In the genomic region with DNA sequence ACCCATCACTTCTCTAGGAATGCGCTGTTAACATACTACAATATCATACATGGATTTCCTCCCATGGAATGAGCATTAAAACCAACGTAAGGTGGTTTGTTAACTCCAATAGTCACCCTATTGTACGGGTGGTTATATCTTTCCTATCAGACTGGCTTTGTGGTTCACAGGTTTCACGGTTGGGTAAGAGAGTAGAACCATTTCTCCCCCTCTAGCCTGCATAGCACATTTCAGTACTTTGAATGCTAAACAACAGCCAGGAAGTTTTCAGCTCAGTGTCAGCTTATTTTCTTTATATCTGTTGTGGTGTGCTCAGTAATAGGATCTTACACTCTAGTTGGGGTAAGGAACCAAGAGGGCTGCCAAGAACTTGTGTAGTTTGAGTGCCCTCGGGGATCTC, we compare ENCODE assay signal across 30 mouse cellular contexts. TPM values are rescaled to one million over a fixed set of nuclear protein-coding genes. Genes with fewer than 3 reads are reported as not detected.
DNase-seq lines count a peak whose midpoint lies in the region; ATAC-seq and TF ChIP-seq lines count a peak whose summit lies in the region.
"Had no signal": no experiment of that assay in that cellular context is flagged by ENCODE, and none has a peak within 500 bp of the region (broad histone marks: within the 10 kb centered on the region; RNA-seq: fewer than 3 reads in every experiment).

No protein-coding gene starts in this region.

- TF ChIP-seq RAD21 in CH12.LX (IDR thresholded peaks at IDR 0.05; ENCODE audit: low read depth, low read length): no peak

- TF ChIP-seq EP300 in CH12.LX (IDR thresholded peaks at IDR 0.05; ENCODE audit: low read length): peak; percentile 85

- TF ChIP-seq POLR2A in CH12.LX (IDR thresholded peaks at IDR 0.05; ENCODE audit: low read depth, low read length): no peak

- in situ Hi-C loops in CH12.LX (cut with MboI; ENCODE audit: low pct_ligation_motif_present, low pct_unique_long_range_greater_than_20kb, low sequenced_read_pairs): no loop called here

- peak; percentile 61 for DNase-seq in embryonic facial prominence, embryonic 14.5 days (ENCODE audit: low spot score)
- DNase-seq in embryonic facial prominence, embryonic 10.5 days (ENCODE audit: low spot score): no peak
- DNase-seq in kidney, postnatal 36 days: no peak
- DNase-seq in CH12.LX (ENCODE audit: extremely low read depth): peak; percentile 68
- no peak for DNase-seq in cerebellum, adult 9-10 months
- DNase-seq in lung, postnatal 4 days: no peak
- DNase-seq: adrenal gland, adult 8-10 months; adrenal gland, postnatal 25 days; cerebellum, adult 11-12 months; cerebellum, adult 8-10 months; cerebellum, postnatal 14 days; gastrocnemius, postnatal 25 days; heart, adult 2 months; heart, postnatal 14 days had no signal

- H3K36me3 ChIP-seq in embryonic facial prominence, embryonic 14.5 days (ENCODE audit: control insufficient read depth, insufficient read depth, low read length): no peaks in the 10 kb centered on the region
- no peaks in the 10 kb centered on the region for H3K36me3 ChIP-seq in embryonic facial prominence, embryonic 10.5 days (replicated peaks)
- no peaks in the 10 kb centered on the region for H3K36me3 ChIP-seq in kidney, embryonic 15.5 days
- no peaks in the 10 kb centered on the region for H3K36me3 ChIP-seq in CH12.LX (replicated peaks in 1 of 2; ENCODE audit: control insufficient read depth in 1 of 2, insufficient read depth in 1 of 2, low read length in 1 of 2)
- H3K36me3 ChIP-seq: embryonic facial prominence, embryonic 12.5 days; forebrain, embryonic 12.5 days; forebrain, embryonic 15.5 days; G1E; heart, embryonic 10.5 days; heart, embryonic 13.5 days; hindbrain, embryonic 12.5 days; hindbrain, embryonic 15.5 days had no signal

- no peaks in the 10 kb centered on the region for H3K9me3 ChIP-seq in embryonic facial prominence, embryonic 14.5 days (ENCODE audit: control insufficient read depth, low read length)
- H3K9me3 ChIP-seq in embryonic facial prominence, embryonic 10.5 days: no peaks in the 10 kb centered on the region
- no peaks in the 10 kb centered on the region for H3K9me3 ChIP-seq in kidney, embryonic 15.5 days (replicated peaks)
- H3K9me3 ChIP-seq in CH12.LX (replicated peaks; ENCODE audit: low read length): no peaks in the 10 kb centered on the region
- H3K9me3 ChIP-seq: embryonic facial prominence, embryonic 12.5 days; forebrain, embryonic 12.5 days; forebrain, embryonic 15.5 days; G1E; heart, embryonic 10.5 days; heart, embryonic 13.5 days; hindbrain, embryonic 12.5 days; hindbrain, embryonic 15.5 days had no signal

- no peak overlapping the region for H3K27ac ChIP-seq in embryonic facial prominence, embryonic 14.5 days (replicated peaks; ENCODE audit: low read depth, low read length)
- H3K27ac ChIP-seq in embryonic facial prominence, embryonic 10.5 days (replicated peaks): no peak overlapping the region
- H3K27ac ChIP-seq in kidney, embryonic 15.5 days: peak overlapping the region; percentile 37; the same call in 1 of the 2 replicates
- no peak overlapping the region for H3K27ac ChIP-seq in CH12.LX (ENCODE audit: insufficient read depth, low read depth)
- H3K27ac ChIP-seq: embryonic facial prominence, embryonic 12.5 days; forebrain, embryonic 12.5 days; forebrain, embryonic 15.5 days; heart, adult 2 months; heart, embryonic 10.5 days; heart, embryonic 13.5 days; hindbrain, embryonic 12.5 days; hindbrain, embryonic 15.5 days had no signal

- no peaks in the 10 kb centered on the region for H3K4me1 ChIP-seq in embryonic facial prominence, embryonic 14.5 days (ENCODE audit: control insufficient read depth, insufficient read depth, low read length)
- H3K4me1 ChIP-seq in embryonic facial prominence, embryonic 10.5 days: no peaks in the 10 kb centered on the region
- H3K4me1 ChIP-seq in kidney, embryonic 15.5 days: peaks cover 3% of the 10 kb centered on the region; the same call in 1 of the 2 replicates
- peaks cover 9 to 24% of the 10 kb centered on the region in 2 experiments for H3K4me1 ChIP-seq in CH12.LX (ENCODE audit: control insufficient read depth in 1 of 2, insufficient read depth in 2 of 2)
- H3K4me1 ChIP-seq: embryonic facial prominence, embryonic 12.5 days; forebrain, embryonic 12.5 days; forebrain, embryonic 15.5 days; heart, embryonic 10.5 days; heart, embryonic 13.5 days; hindbrain, embryonic 12.5 days; hindbrain, embryonic 15.5 days had no signal

- no peaks in the 10 kb centered on the region for H3K79me2 ChIP-seq in CH12.LX (replicated peaks; ENCODE audit: control insufficient read depth, extremely low read depth, insufficient read depth, poor library complexity, severe bottlenecking)

- dilution Hi-C loops in CH12.LX (cut with MboI; ENCODE audit: extremely low pct_ligation_motif_present, extremely low pct_unique_long_range_greater_than_20kb, low sequenced_read_pairs): no loop called here

- 80% methylated on average over 5 of the region's 5 CpGs for WGBS in embryonic facial prominence, embryonic 14.5 days
- 87% methylated on average over 5 of the region's 5 CpGs for WGBS in embryonic facial prominence, embryonic 10.5 days
- 70% methylated on average over 5 of the region's 5 CpGs for WGBS in kidney, embryonic 15.5 days

- no peak for TF ChIP-seq CTCF in CH12.LX (conservative IDR thresholded peaks at IDR 0.05 in 1 of 2, IDR thresholded peaks at IDR 0.05 in 1 of 2; ENCODE audit: low read depth in 2 of 2, low read length in 2 of 2)

- H3K4me2 ChIP-seq in embryonic facial prominence, embryonic 14.5 days (ENCODE audit: low read depth, low read length): no peak overlapping the region
- no peak overlapping the region for H3K4me2 ChIP-seq in kidney, embryonic 15.5 days
- H3K4me2 ChIP-seq in CH12.LX (ENCODE audit: insufficient read depth, low read depth, poor library complexity, severe bottlenecking): peak overlapping the region; percentile 47
- H3K4me2 ChIP-seq: embryonic facial prominence, embryonic 12.5 days; forebrain, embryonic 12.5 days; forebrain, embryonic 15.5 days; heart, embryonic 13.5 days; hindbrain, embryonic 12.5 days; hindbrain, embryonic 15.5 days had no signal

- no peak for ATAC-seq in embryonic facial prominence, embryonic 14.5 days (ENCODE audit: low read depth)
- ATAC-seq in kidney, embryonic 15.5 days (replicated peaks; ENCODE audit: low FRiP score): peak; percentile 75; the same call in 1 of the 2 replicates
- peak; percentile 76; the same call in 1 of the 2 replicates for ATAC-seq in neutrophil, adult 5-6 weeks (ENCODE audit: extremely low read depth, insufficient number of reproducible peaks, low FRiP score, poor library complexity, severe bottlenecking)
- ATAC-seq: activated CD4-positive, CD25-positive, alpha-beta regulatory T cell, adult 4 months; forebrain, embryonic 15.5 days had no signal

- no peak overlapping the region for H3K9ac ChIP-seq in embryonic facial prominence, embryonic 14.5 days (ENCODE audit: low read depth, low read length)
- H3K9ac ChIP-seq in kidney, embryonic 15.5 days: no peak overlapping the region
- no peak overlapping the region for H3K9ac ChIP-seq in CH12.LX (ENCODE audit: insufficient read depth, low read depth)
- H3K9ac ChIP-seq: embryonic facial prominence, embryonic 12.5 days; forebrain, embryonic 12.5 days; forebrain, embryonic 15.5 days; heart, embryonic 13.5 days; hindbrain, embryonic 12.5 days; hindbrain, embryonic 15.5 days had no signal

- H3K27me3 ChIP-seq in embryonic facial prominence, embryonic 14.5 days (replicated peaks; ENCODE audit: control insufficient read depth, insufficient read depth, low read length): no peaks in the 10 kb centered on the region
- H3K27me3 ChIP-seq in embryonic facial prominence, embryonic 10.5 days (replicated peaks; ENCODE audit: low read depth, poor library complexity, severe bottlenecking): no peaks in the 10 kb centered on the region
- H3K27me3 ChIP-seq in kidney, embryonic 15.5 days: no peaks in the 10 kb centered on the region
- H3K27me3 ChIP-seq in CH12.LX (replicated peaks): peaks cover 4% of the 10 kb centered on the region
- H3K27me3 ChIP-seq: embryonic facial prominence, embryonic 12.5 days; forebrain, embryonic 12.5 days; forebrain, embryonic 15.5 days; heart, embryonic 13.5 days; hindbrain, embryonic 12.5 days; hindbrain, embryonic 15.5 days had no signal

- no peak overlapping the region for H3K4me3 ChIP-seq in embryonic facial prominence, embryonic 14.5 days (ENCODE audit: low read depth, low read length)
- no peak overlapping the region for H3K4me3 ChIP-seq in embryonic facial prominence, embryonic 10.5 days
- H3K4me3 ChIP-seq in kidney, embryonic 15.5 days (replicated peaks): no peak overlapping the region
- no peak overlapping the region for H3K4me3 ChIP-seq in CH12.LX (replicated peaks in 1 of 3; ENCODE audit: low read depth in 2 of 3, low read length in 2 of 3, poor library complexity in 1 of 3)
- H3K4me3 ChIP-seq: embryonic facial prominence, embryonic 12.5 days; erythroblast, embryonic 14.5 days; forebrain, embryonic 12.5 days; forebrain, embryonic 15.5 days; heart, adult 2 months; heart, embryonic 10.5 days; heart, embryonic 13.5 days; hindbrain, embryonic 12.5 days; hindbrain, embryonic 15.5 days had no signal

TF ChIP-seq in CH12.LX, 34 proteins besides CTCF, POLR2A, EP300 and RAD21 (continues in another document):
- TF ChIP-seq ETS1 (conservative IDR thresholded peaks at IDR 0.05; ENCODE audit: low read depth, low read length) (peak; percentile 40), TCF12 (IDR thresholded peaks at IDR 0.05; ENCODE audit: low read depth, low read length) (peak; percentile 58; the same call in 1 of the 2 replicates), JUND (conservative IDR thresholded peaks at IDR 0.05; ENCODE audit: low read depth, low read length) (no peak; the same call in 1 of the 2 replicates), MYC (IDR thresholded peaks at IDR 0.05; ENCODE audit: low read depth, low read length) (no peak), IRF4 (IDR thresholded peaks at IDR 0.05; ENCODE audit: low read depth, low read length) (peak; percentile 85)

RNA-seq across cellular contexts. Expression of a gene that starts 19.8 kb away (rescaled TPM):
- 28.4 and 31.8 TPM in 2 replicates for polyA plus RNA-seq in embryonic facial prominence, embryonic 14.5 days (2014; fragmentation: Nextera tagmentation; extraction: Ambion mirVana)
- polyA plus RNA-seq in embryonic facial prominence, embryonic 10.5 days (2016; fragmentation: Nextera tagmentation; extraction: Ambion mirVana): 37.1 and 41.4 TPM in 2 replicates
- polyA plus RNA-seq in kidney, embryonic 15.5 days (2015; fragmentation: Nextera tagmentation; extraction: Ambion mirVana): 36.9 and 39.4 TPM in 2 replicates
- total RNA-seq in CH12.LX (2012; rRNA removed) (53.6 and 59.0 TPM in 2 replicates), CH12.LX (2014; rRNA removed) (43.2 and 47.3 TPM in 2 replicates)
- polyA plus RNA-seq in CH12.LX (2012; ENCODE audit: insufficient read length, low read depth): 90.7 and 102 TPM in 2 replicates
- total RNA-seq in neutrophil, adult 5-6 weeks (2017): 57.2 and 68.2 TPM in 2 replicates

RNA-seq across cellular contexts. Expression of a gene that starts 44.7 kb away (rescaled TPM):
- 0.12 and 0.17 TPM in 2 replicates for polyA plus RNA-seq in embryonic facial prominence, embryonic 14.5 days (2014; fragmentation: Nextera tagmentation; extraction: Ambion mirVana)
- 0.05 and 0.06 TPM in 2 replicates for polyA plus RNA-seq in embryonic facial prominence, embryonic 10.5 days (2016; fragmentation: Nextera tagmentation; extraction: Ambion mirVana)
- polyA plus RNA-seq in kidney, embryonic 15.5 days (2015; fragmentation: Nextera tagmentation; extraction: Ambion mirVana): not detected in 2 replicates
- total RNA-seq in CH12.LX (2012; rRNA removed): not detected in 2 replicates
- total RNA-seq in CH12.LX (2014; rRNA removed): not detected in 2 replicates
- not detected in 2 replicates for polyA plus RNA-seq in CH12.LX (2012; ENCODE audit: insufficient read length, low read depth)
- total RNA-seq in neutrophil, adult 5-6 weeks (2017): not detected in 2 replicates
- total RNA-seq: adrenal gland, adult 8-10 months; adrenal gland, postnatal 25 days; gastrocnemius, adult 8-10 months; gastrocnemius, postnatal 25 days; heart, postnatal 14 days; hematopoietic stem cell, adult 5-6 weeks had no signal
- polyA plus RNA-seq: activated CD4-positive, CD25-positive, alpha-beta regulatory T cell, adult 4 months; forebrain, embryonic 12.5 days; G1E; gonadal fat pad, adult 2 months; heart, adult 2 months; heart, embryonic 10.5 days; heart, embryonic 13.5 days; heart, embryonic 16.5 days; hindbrain, embryonic 15.5 days had no signal

Comparison
In these comparisons a context has a peak if more than half of its experiments do, and no peak if none do; other contexts are left out.
1. DNase-seq: peak in embryonic facial prominence, embryonic 14.5 days (single experiment) and CH12.LX (single experiment); none in embryonic facial prominence, embryonic 10.5 days (single experiment), kidney, postnatal 36 days (0 of 2), cerebellum, adult 9-10 months (single experiment) and lung, postnatal 4 days (0 of 2).